In genomic region chr13:99450766-99451165, GRCm38 (mm10) we compare ENCODE assay signal across 10 mouse cellular contexts.
DNase-seq lines count a peak whose midpoint lies in the region; ATAC-seq lines count a peak whose summit lies in the region.
"Had no signal": no experiment of that assay in that cellular context is flagged by ENCODE, and none has a peak within 500 bp of the region (broad histone marks: within the 10 kb centered on the region; RNA-seq: fewer than 3 reads in every experiment).

No protein-coding gene starts in this region.

- H3K27ac ChIP-seq in hindbrain, embryonic 13.5 days, result peak overlapping the region; percentile 48
- H3K27ac ChIP-seq in hindbrain, embryonic 11.5 days (ENCODE audit: low read depth, low read length), result no peak overlapping the region
- H3K27ac ChIP-seq: limb, embryonic 13.5 days had no signal

- no peak overlapping the region for H3K4me2 ChIP-seq in hindbrain, embryonic 13.5 days
- no peak overlapping the region for H3K4me2 ChIP-seq in hindbrain, embryonic 11.5 days (replicated peaks; ENCODE audit: low read depth, low read length)
- H3K4me2 ChIP-seq: limb, embryonic 13.5 days had no signal

- no peaks in the 10 kb centered on the region for H3K27me3 ChIP-seq in hindbrain, embryonic 13.5 days
- no peaks in the 10 kb centered on the region for H3K27me3 ChIP-seq in hindbrain, embryonic 11.5 days (ENCODE audit: control insufficient read depth, insufficient read depth, low read length)
- H3K27me3 ChIP-seq: limb, embryonic 13.5 days had no signal

- no peak for ATAC-seq in hindbrain, embryonic 13.5 days (ENCODE audit: low FRiP score)
- no peak for ATAC-seq in hindbrain, embryonic 11.5 days (ENCODE audit: low FRiP score)
- no peak for ATAC-seq in frontal cortex, adult (ENCODE audit: low TSS enrichment)

- H3K9me3 ChIP-seq in hindbrain, embryonic 13.5 days, result no peaks in the 10 kb centered on the region
- no peaks in the 10 kb centered on the region for H3K9me3 ChIP-seq in hindbrain, embryonic 11.5 days (ENCODE audit: control insufficient read depth, low read length)
- H3K9me3 ChIP-seq: limb, embryonic 13.5 days had no signal

- H3K4me1 ChIP-seq in hindbrain, embryonic 13.5 days (replicated peaks), result peaks cover 74% of the 10 kb centered on the region
- peaks cover 19% of the 10 kb centered on the region for H3K4me1 ChIP-seq in hindbrain, embryonic 11.5 days (replicated peaks; ENCODE audit: control insufficient read depth, insufficient read depth, low read length)

- H3K36me3 ChIP-seq in hindbrain, embryonic 13.5 days, result no peaks in the 10 kb centered on the region; the same call in 1 of the 2 replicates
- no peaks in the 10 kb centered on the region for H3K36me3 ChIP-seq in hindbrain, embryonic 11.5 days (ENCODE audit: control insufficient read depth, insufficient read depth, low read length)
- H3K36me3 ChIP-seq: limb, embryonic 13.5 days had no signal

- WGBS in hindbrain, embryonic 13.5 days, result 61% methylated on average over 7 of the region's 7 CpGs
- WGBS in hindbrain, embryonic 11.5 days, result 82% methylated on average over 7 of the region's 7 CpGs

- no peak overlapping the region for H3K4me3 ChIP-seq in hindbrain, embryonic 13.5 days
- no peak overlapping the region for H3K4me3 ChIP-seq in hindbrain, embryonic 11.5 days (ENCODE audit: low read depth, low read length)
- H3K4me3 ChIP-seq: limb, embryonic 13.5 days had no signal

- H3K9ac ChIP-seq in hindbrain, embryonic 13.5 days, result no peak overlapping the region
- H3K9ac ChIP-seq in hindbrain, embryonic 11.5 days (ENCODE audit: low read depth, low read length), result no peak overlapping the region
- H3K9ac ChIP-seq: limb, embryonic 13.5 days had no signal

- no peak for DNase-seq in hindbrain, embryonic 11.5 days (ENCODE audit: low spot score)
- peak; percentile 50 for DNase-seq in right cerebral cortex, adult 18-20 months
- DNase-seq in right cerebral cortex, postnatal 4 days, result no peak
- peak; percentile 35 for DNase-seq in heart, adult 8-10 months (ENCODE audit: low spot score)
- no peak for DNase-seq in adrenal gland, adult 18-20 months (ENCODE audit: low spot score in 2 of 2)
- DNase-seq in B cell, adult 2 months, result no peak
- DNase-seq: kidney, adult 18-20 months had no signal

Comparison
In these comparisons a context has a peak if more than half of its experiments do, and no peak if none do; other contexts are left out.
1. DNase-seq: peak in right cerebral cortex, adult 18-20 months (single experiment) and heart, adult 8-10 months (single experiment); none in hindbrain, embryonic 11.5 days (single experiment), right cerebral cortex, postnatal 4 days (single experiment), adrenal gland, adult 18-20 months (0 of 2) and B cell, adult 2 months (0 of 2).